Mouse (Mus musculus): ENCODE data around the gene Cmss1. TPM values are rescaled to one million over a fixed set of nuclear protein-coding genes. Genes with fewer than 3 reads are reported as not detected.

Cmss1 gene
- polyA plus RNA-seq, 1 experiment = 6.5 TPM

DNA sequence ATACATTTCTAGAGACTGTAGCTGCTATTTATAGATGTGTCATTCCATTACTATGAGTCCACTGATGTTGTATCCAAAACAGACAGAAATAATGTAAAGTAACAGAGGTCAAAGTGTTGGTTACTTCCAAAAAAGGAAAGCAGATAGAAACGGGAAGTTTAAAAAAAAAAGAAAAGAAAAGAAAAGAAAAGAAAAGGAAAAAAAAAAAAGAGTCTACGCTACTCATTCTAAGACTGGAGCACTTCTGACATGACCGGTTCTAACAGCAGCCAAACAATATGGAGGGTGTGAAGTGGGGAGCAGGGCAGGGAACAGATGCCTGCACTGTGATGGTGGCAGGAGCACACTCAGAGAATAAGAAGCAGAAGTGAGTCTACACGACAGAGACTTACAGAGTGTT lies 78.2 kb downstream of the Cmss1 start:
- H3K27ac ChIP-seq (ENCODE audit: insufficient read depth, low read depth, low read length) = no peak overlapping the region
- H3K4me1 ChIP-seq (ENCODE audit: control insufficient read depth, insufficient read depth, low read length) = peaks cover 38% of the 10 kb centered on the region
- TF ChIP-seq POLR2A (IDR thresholded peaks at IDR 0.05; ENCODE audit: borderline replicate concordance, low read depth, low read length) (no peak), CTCF (IDR thresholded peaks at IDR 0.05; ENCODE audit: low read depth, low read length) (no peak)
- no peak overlapping the region for H3K4me3 ChIP-seq (ENCODE audit: insufficient read depth, low read length)

DNA sequence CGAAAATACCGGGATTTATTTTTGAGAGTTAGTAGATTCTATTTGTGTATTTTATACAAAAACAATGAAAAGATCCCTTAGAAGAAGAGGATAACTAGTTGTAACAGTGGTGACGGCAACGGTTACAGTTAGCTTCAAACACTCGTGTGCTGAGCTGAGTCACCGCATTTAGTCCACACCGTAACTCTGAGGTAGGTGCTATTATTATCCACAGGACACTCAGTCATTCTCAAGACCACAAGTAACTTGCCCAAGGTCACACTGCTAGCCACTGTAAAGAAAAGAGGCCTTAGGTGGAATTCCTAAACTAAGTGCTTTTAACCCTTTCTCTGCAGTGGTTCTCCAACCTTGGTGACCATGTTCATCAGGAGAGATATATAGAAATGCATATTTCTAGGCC lies 79.8 kb downstream of the Cmss1 start:
- no peak overlapping the region for H3K27ac ChIP-seq (ENCODE audit: insufficient read depth, low read depth, low read length)
- no peak overlapping the region for H3K4me3 ChIP-seq (ENCODE audit: insufficient read depth, low read length)
- no peak for TF ChIP-seq POLR2A (IDR thresholded peaks at IDR 0.05; ENCODE audit: borderline replicate concordance, low read depth, low read length)
- TF ChIP-seq CTCF (IDR thresholded peaks at IDR 0.05; ENCODE audit: low read depth, low read length) = no peak
- H3K4me1 ChIP-seq (ENCODE audit: control insufficient read depth, insufficient read depth, low read length) = peaks cover 36% of the 10 kb centered on the region

DNA sequence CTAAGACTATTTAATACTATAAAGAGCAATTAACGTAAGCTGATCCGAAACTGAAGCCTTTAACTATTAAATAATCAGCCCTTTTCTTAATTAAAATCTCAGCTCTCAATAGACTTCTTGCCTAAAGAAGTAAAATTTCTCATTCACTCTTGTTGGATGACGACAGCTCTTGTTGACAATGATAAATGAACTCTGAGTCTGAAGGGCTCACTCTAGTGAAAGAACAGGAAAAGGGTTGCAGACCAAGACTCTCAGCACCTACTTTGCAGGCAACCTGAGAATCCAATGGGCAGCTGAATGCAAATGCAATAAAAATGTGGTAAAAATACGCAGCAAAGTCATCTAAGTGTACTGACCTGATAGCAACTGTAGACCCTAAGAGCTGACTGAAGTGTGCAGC lies 81.2 kb downstream of the Cmss1 start:
- H3K27ac ChIP-seq (ENCODE audit: insufficient read depth, low read depth, low read length) = no peak overlapping the region
- peaks cover 26% of the 10 kb centered on the region for H3K4me1 ChIP-seq (ENCODE audit: control insufficient read depth, insufficient read depth, low read length)
- H3K4me3 ChIP-seq (ENCODE audit: insufficient read depth, low read length) = no peak overlapping the region
- TF ChIP-seq CTCF (IDR thresholded peaks at IDR 0.05; ENCODE audit: low read depth, low read length) (no peak), POLR2A (IDR thresholded peaks at IDR 0.05; ENCODE audit: borderline replicate concordance, low read depth, low read length) (no peak)

DNA sequence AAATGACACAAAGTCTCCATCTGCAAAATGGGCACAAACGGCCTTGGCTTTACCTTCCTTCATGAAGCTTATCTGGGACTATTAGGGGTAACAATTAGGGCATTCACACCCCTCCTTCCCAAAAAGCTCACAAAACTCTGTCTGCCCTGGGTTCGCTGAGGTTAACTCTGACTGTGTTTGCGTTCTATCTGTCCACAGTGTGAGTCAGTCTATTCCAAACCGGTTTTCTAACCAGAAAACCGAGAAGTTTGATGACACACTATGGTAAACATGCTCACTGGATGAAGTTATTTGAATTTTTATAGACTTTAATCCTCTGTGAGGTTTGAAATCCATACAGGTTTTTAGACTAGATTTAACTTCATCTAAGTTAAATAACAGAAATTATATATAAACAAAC lies 81.6 kb downstream of the Cmss1 start:
- H3K4me1 ChIP-seq (ENCODE audit: control insufficient read depth, insufficient read depth, low read length) = peaks cover 25% of the 10 kb centered on the region
- H3K4me3 ChIP-seq (ENCODE audit: insufficient read depth, low read length) = no peak overlapping the region
- no peak for TF ChIP-seq CTCF (IDR thresholded peaks at IDR 0.05; ENCODE audit: low read depth, low read length)
- no peak for TF ChIP-seq POLR2A (IDR thresholded peaks at IDR 0.05; ENCODE audit: borderline replicate concordance, low read depth, low read length)
- no peak overlapping the region for H3K27ac ChIP-seq (ENCODE audit: insufficient read depth, low read depth, low read length)

DNA sequence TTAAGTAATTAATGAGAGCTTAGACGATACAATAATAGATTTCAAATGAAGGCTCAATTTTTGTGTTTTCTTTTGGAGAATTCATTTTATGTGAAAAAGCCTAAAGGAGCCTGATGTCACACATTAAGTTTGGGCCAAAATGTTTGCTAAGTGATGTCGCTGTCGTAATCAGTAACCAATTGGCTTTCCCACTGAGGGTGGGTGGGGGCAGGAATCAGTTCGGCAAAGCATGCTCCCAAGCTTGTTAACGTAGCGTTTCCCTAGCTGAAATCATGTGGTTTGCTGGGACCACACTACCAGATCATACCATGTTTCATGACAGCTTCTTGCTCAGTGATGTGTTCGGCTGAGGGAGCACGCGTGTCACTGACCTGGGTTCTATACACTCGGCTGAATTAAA lies 91.0 kb downstream of the Cmss1 start:
- Histone ChIP-seq H3K4me1 (ENCODE audit: control insufficient read depth, insufficient read depth, low read length) (no peaks in the 10 kb centered on the region), H3K27ac (ENCODE audit: insufficient read depth, low read depth, low read length) (no peak overlapping the region), H3K4me3 (ENCODE audit: insufficient read depth, low read length) (no peak overlapping the region)
- TF ChIP-seq POLR2A (IDR thresholded peaks at IDR 0.05; ENCODE audit: borderline replicate concordance, low read depth, low read length) (no peak), CTCF (IDR thresholded peaks at IDR 0.05; ENCODE audit: low read depth, low read length) (no peak)

DNA sequence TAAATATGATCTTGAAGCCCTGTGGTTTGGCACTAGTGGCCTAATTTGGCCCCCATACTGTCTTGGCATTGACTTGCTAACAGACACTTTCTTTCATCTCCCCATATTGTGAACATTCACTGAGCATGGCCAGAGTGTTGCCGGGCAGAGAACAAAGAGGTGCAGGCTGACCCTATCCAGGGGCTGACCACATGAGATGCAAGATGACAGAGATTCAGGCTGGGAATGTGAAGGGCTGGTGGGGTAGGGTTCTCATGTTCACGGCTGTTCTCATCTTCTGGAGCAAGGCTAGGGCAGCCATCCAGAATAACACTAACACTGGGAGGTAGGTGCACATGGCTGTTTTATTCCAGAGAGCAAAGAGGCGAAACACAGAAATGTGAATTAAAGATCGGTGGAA lies 92.3 kb downstream of the Cmss1 start:
- no peak overlapping the region for H3K27ac ChIP-seq (ENCODE audit: insufficient read depth, low read depth, low read length)
- no peak for TF ChIP-seq CTCF (IDR thresholded peaks at IDR 0.05; ENCODE audit: low read depth, low read length)
- TF ChIP-seq POLR2A (IDR thresholded peaks at IDR 0.05; ENCODE audit: borderline replicate concordance, low read depth, low read length) = no peak
- no peaks in the 10 kb centered on the region for H3K4me1 ChIP-seq (ENCODE audit: control insufficient read depth, insufficient read depth, low read length)
- no peak overlapping the region for H3K4me3 ChIP-seq (ENCODE audit: insufficient read depth, low read length)

DNA sequence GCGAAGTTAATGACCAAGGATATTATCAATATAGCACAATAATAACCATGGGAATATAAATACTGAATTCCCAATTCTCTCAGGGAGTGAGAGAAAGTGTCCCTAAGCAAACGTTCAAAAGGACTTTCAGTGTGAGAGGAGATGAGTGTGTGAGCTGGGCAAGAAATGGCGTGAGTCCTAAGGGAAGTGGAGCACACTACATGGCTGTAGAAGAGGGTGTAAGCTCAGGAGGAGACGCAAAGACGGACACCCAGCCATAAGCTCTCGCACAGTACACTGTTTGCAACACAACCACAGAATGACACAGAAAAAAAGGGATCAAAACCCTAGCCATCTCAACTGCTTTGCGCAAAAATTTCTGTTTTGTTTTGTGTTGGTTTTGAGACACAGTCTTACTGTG lies 93.1 kb downstream of the Cmss1 start:
- no peaks in the 10 kb centered on the region for H3K4me1 ChIP-seq (ENCODE audit: control insufficient read depth, insufficient read depth, low read length)

DNA sequence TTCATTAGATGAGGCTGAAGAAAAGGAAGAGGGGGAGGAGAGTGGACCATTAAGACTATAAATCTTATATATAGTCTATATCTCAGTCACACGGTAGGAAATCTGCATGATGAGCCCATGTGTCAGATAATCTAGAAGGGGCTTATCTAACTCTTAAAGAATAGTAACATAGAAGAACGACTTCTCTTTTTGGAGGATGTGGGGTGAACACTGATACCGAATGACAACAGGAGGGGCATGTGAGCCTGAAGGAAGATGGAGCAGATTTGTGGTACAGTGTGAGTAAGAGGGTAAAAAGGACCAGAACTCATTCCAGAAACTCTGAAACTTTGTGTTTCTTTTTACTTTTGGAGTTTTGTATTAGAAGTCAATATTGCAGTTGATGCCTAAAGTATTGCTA lies 97.6 kb downstream of the Cmss1 start:
- no peak for TF ChIP-seq POLR2A (IDR thresholded peaks at IDR 0.05; ENCODE audit: borderline replicate concordance, low read depth, low read length)
- TF ChIP-seq CTCF (IDR thresholded peaks at IDR 0.05; ENCODE audit: low read depth, low read length) = no peak
- no peak overlapping the region for H3K4me3 ChIP-seq (ENCODE audit: insufficient read depth, low read length)
- H3K4me1 ChIP-seq (ENCODE audit: control insufficient read depth, insufficient read depth, low read length) = peaks cover 7% of the 10 kb centered on the region
- H3K27ac ChIP-seq (ENCODE audit: insufficient read depth, low read depth, low read length) = no peak overlapping the region

More for the DNA sequence above, 93.1 kb downstream of the Cmss1 start:
- Histone ChIP-seq H3K27ac (ENCODE audit: insufficient read depth, low read depth, low read length) (no peak overlapping the region), H3K4me3 (ENCODE audit: insufficient read depth, low read length) (no peak overlapping the region)
- TF ChIP-seq POLR2A (IDR thresholded peaks at IDR 0.05; ENCODE audit: borderline replicate concordance, low read depth, low read length) = no peak
- TF ChIP-seq CTCF (IDR thresholded peaks at IDR 0.05; ENCODE audit: low read depth, low read length) = no peak

DNA sequence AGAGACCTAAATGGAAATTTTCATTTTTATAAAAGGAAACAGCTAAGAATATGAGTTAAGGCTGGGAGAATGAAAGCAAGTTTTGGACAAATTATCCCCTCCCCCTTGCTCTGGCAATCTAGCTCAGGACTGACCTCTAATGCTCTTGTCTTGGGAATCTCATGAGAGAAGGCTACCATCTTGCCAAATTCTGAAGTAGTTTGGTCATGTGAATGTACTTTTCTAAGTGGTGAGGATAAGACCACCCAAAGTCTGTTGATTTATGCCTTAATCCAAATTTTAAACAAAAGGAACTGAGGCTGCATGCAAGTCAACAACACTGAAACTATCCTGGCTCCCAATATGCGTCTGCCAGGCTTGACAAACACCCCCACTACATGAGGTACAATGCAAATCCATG lies 98.3 kb downstream of the Cmss1 start:
- TF ChIP-seq CTCF (IDR thresholded peaks at IDR 0.05; ENCODE audit: low read depth, low read length) = no peak
- TF ChIP-seq POLR2A (IDR thresholded peaks at IDR 0.05; ENCODE audit: borderline replicate concordance, low read depth, low read length) = no peak
- no peak overlapping the region for H3K27ac ChIP-seq (ENCODE audit: insufficient read depth, low read depth, low read length)
- H3K4me3 ChIP-seq (ENCODE audit: insufficient read depth, low read length) = no peak overlapping the region
- H3K4me1 ChIP-seq (ENCODE audit: control insufficient read depth, insufficient read depth, low read length) = peaks cover 9% of the 10 kb centered on the region

DNA sequence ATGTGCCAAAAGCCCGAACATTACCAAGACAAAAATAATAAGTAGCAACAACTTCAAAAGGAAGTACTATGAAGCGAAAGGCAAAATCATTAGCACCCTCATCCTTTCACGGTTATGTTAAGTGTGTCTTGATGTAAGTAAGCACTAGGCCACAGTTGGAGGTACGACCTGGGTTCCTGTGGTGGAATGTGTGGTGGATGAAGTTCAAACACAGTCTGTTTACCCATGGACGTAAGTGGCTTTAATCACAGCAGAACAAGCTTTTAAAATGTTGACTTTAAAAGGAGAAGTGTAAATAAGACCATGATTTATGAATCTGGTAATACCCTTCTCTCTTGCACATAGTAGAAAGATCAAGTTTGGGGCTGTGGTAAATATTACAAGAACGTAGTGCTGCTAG lies 100.5 kb downstream of the Cmss1 start:
- TF ChIP-seq CTCF (IDR thresholded peaks at IDR 0.05; ENCODE audit: low read depth, low read length) (no peak), POLR2A (IDR thresholded peaks at IDR 0.05; ENCODE audit: borderline replicate concordance, low read depth, low read length) (no peak)
- no peak overlapping the region for H3K27ac ChIP-seq (ENCODE audit: insufficient read depth, low read depth, low read length)
- H3K4me1 ChIP-seq (ENCODE audit: control insufficient read depth, insufficient read depth, low read length) = peaks cover 21% of the 10 kb centered on the region
- H3K4me3 ChIP-seq (ENCODE audit: insufficient read depth, low read length) = no peak overlapping the region

DNA sequence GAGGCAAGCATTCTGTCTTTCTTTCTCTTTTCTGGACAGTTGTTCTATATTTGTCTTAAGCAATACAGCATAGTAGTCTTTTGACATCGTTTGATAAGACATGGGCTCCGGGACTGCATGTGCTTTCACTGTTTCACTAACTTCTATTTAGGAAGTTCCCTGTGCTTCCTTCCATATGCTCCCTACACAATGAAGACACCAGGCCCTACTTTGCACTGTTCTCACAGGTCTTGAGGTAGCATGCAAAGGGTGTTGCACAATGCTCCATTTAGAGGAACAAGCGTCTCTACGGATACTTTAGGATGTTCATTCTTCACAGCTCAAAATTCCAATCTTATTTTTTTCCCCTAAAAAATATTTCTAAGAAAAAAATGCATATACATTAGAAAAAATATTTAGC lies 101.9 kb downstream of the Cmss1 start:
- TF ChIP-seq CTCF (IDR thresholded peaks at IDR 0.05; ENCODE audit: low read depth, low read length) (no peak), POLR2A (IDR thresholded peaks at IDR 0.05; ENCODE audit: borderline replicate concordance, low read depth, low read length) (no peak)
- Histone ChIP-seq H3K4me3 (ENCODE audit: insufficient read depth, low read length) (no peak overlapping the region), H3K27ac (ENCODE audit: insufficient read depth, low read depth, low read length) (no peak overlapping the region), H3K4me1 (ENCODE audit: control insufficient read depth, insufficient read depth, low read length) (peaks cover 29% of the 10 kb centered on the region)

All from bone marrow macrophage, adult 2 months (primary cell).